In the genomic region with DNA sequence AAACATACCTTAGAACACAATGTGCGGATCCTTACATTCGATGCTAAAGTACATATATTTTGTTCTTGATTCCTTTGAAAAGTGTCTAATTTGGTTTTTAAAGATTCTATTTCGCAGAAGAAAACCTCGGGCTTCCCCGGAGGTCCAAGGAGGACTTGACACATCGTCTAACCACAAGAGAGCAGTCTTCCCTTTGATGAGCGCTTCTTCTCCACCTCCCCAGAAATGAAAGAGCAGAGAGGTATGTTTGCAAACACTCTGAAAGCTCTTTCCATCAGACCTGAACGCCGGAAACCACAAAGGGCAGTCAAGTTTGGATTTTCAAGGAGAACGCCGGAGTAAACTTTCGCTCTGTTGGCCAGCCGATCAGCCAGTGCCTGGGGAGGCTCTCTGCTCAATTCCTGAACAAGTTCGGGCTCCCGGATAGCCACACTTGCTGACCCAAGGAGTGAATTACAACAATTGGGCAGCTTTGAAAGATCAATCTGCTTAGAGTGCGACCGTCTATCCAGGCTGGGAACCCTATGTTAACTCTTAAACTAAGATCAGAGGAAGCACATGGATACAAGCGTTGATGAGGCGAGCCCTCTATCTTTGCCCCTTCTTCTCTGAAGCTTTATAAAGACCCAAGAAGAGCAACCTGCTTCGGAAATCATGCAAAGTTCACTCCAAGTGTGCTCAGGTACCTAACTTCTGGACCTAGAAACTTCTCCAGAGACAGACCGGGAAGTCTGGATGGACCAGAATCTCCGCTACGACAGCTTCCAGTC, we compare ENCODE assay signal across 8 mouse cellular contexts. TPM values are rescaled to one million over a fixed set of nuclear protein-coding genes. Genes with fewer than 3 reads are reported as not detected.
DNase-seq lines count a peak whose midpoint lies in the region; ATAC-seq and TF ChIP-seq lines count a peak whose summit lies in the region.

A gene (plus strand): TSS at position 6 of the 770 bp plus-strand sequence.

- no peak within 1 kb of the TSS; the same call in 1 of the 2 replicates for H3K27ac ChIP-seq in CH12.LX (ENCODE audit: insufficient read depth, low read depth)
- H3K27ac ChIP-seq in hindbrain, embryonic 13.5 days, result 0 out of 2 replicates have a peak within 1 kb of the TSS, but pooled peaks have one; percentile 23
- H3K27ac ChIP-seq in limb, embryonic 13.5 days, result no peak within 1 kb of the TSS

- peak within 1 kb of the TSS; percentile 34 to 56 (median 36) for H3K4me3 ChIP-seq in CH12.LX (replicated peaks in 1 of 3; ENCODE audit: low read depth in 2 of 3, low read length in 2 of 3, poor library complexity in 1 of 3)
- peak within 1 kb of the TSS; percentile 57 for H3K4me3 ChIP-seq in hindbrain, embryonic 13.5 days
- H3K4me3 ChIP-seq in limb, embryonic 13.5 days, result peak within 1 kb of the TSS; percentile 60
- H3K4me3 ChIP-seq in myocyte, result no peak within 1 kb of the TSS

- H3K27me3 ChIP-seq in CH12.LX (replicated peaks) (peaks cover 23% of the 10 kb centered on the region), myocyte (ENCODE audit: control insufficient read depth, insufficient read depth, insufficient read length) (peaks cover 27% of the 10 kb centered on the region)
- peaks cover 15% of the 10 kb centered on the region; the same call in 1 of the 2 replicates for H3K27me3 ChIP-seq in hindbrain, embryonic 13.5 days
- H3K27me3 ChIP-seq in limb, embryonic 13.5 days, result peaks cover 49% of the 10 kb centered on the region

- H3ac ChIP-seq in myocyte (ENCODE audit: control insufficient read depth, insufficient read length), result no peak within 1 kb of the TSS

- H3K4me2 ChIP-seq in CH12.LX (ENCODE audit: insufficient read depth, low read depth, poor library complexity, severe bottlenecking) (peak within 1 kb of the TSS; percentile 99), myocyte (ENCODE audit: low read depth) (peak within 1 kb of the TSS; percentile 53)
- H3K4me2 ChIP-seq in hindbrain, embryonic 13.5 days, result peak within 1 kb of the TSS; percentile 87
- H3K4me2 ChIP-seq in limb, embryonic 13.5 days (replicated peaks), result peak within 1 kb of the TSS; percentile 97

- H3K36me3 ChIP-seq in CH12.LX (replicated peaks in 1 of 2; ENCODE audit: control insufficient read depth in 1 of 2, insufficient read depth in 1 of 2, low read length in 1 of 2) (no peaks in the 10 kb centered on the region), myocyte (ENCODE audit: control insufficient read depth, insufficient read depth) (no peaks in the 10 kb centered on the region)
- H3K36me3 ChIP-seq in hindbrain, embryonic 13.5 days, result no peaks in the 10 kb centered on the region
- no peaks in the 10 kb centered on the region for H3K36me3 ChIP-seq in limb, embryonic 13.5 days

- intact Hi-C loops in gastrocnemius, postnatal 14 days (cut with DNase I; ENCODE audit: low total_unique reads), result no loop called here

- 0 out of 2 replicates have a peak, but pooled peaks have one; percentile 23 for ATAC-seq in hindbrain, embryonic 13.5 days (ENCODE audit: low FRiP score)
- ATAC-seq in limb, embryonic 13.5 days (ENCODE audit: low FRiP score, low read depth), result no peak

- peak; percentile 28 for TF ChIP-seq RAD21 in CH12.LX (IDR thresholded peaks at IDR 0.05; ENCODE audit: low read depth, low read length)

- H3K4me1 ChIP-seq in CH12.LX (ENCODE audit: control insufficient read depth in 1 of 2, insufficient read depth in 2 of 2), result peaks cover 8 to 30% of the 10 kb centered on the region in 2 experiments
- H3K4me1 ChIP-seq in hindbrain, embryonic 13.5 days (replicated peaks), result peaks cover 19% of the 10 kb centered on the region
- H3K4me1 ChIP-seq in limb, embryonic 13.5 days, result peaks cover 20% of the 10 kb centered on the region

- no peak for TF ChIP-seq EP300 in CH12.LX (IDR thresholded peaks at IDR 0.05; ENCODE audit: low read length)

- H3K79me2 ChIP-seq in CH12.LX (replicated peaks; ENCODE audit: control insufficient read depth, extremely low read depth, insufficient read depth, poor library complexity, severe bottlenecking), result no peaks in the 10 kb centered on the region
- no peaks in the 10 kb centered on the region for H3K79me2 ChIP-seq in myocyte (ENCODE audit: control insufficient read depth, insufficient read depth)

- WGBS in hindbrain, embryonic 13.5 days, result 2% methylated on average over 23 of the region's 23 CpGs
- 2% methylated on average over 23 of the region's 23 CpGs for WGBS in limb, embryonic 13.5 days

- TF ChIP-seq POLR2A in CH12.LX (IDR thresholded peaks at IDR 0.05; ENCODE audit: low read depth, low read length), result no peak
- TF ChIP-seq POLR2A in myocyte (IDR thresholded peaks at IDR 0.05; ENCODE audit: insufficient read length, low read depth), result no peak

- H3K9me3 ChIP-seq in CH12.LX (replicated peaks; ENCODE audit: low read length), result no peaks in the 10 kb centered on the region
- no peaks in the 10 kb centered on the region for H3K9me3 ChIP-seq in hindbrain, embryonic 13.5 days
- H3K9me3 ChIP-seq in limb, embryonic 13.5 days, result no peaks in the 10 kb centered on the region

- dilution Hi-C loops in CH12.LX (cut with MboI; ENCODE audit: extremely low pct_ligation_motif_present, extremely low pct_unique_long_range_greater_than_20kb, low sequenced_read_pairs), result no loop called here

- DNase-seq in gastrocnemius, postnatal 10 days, result peak; percentile 10
- no peak for DNase-seq in gastrocnemius, postnatal 14 days
- DNase-seq in CH12.LX (ENCODE audit: extremely low read depth), result no peak
- peak; percentile 52 for DNase-seq in embryo, embryonic 10.5 days (ENCODE audit: low spot score)
- DNase-seq in layer of hippocampus, adult 11-12 months (ENCODE audit: low spot score), result no peak

- peak in 1 of 2 experiments; percentile 45; a peak in 2 of 4 replicates for TF ChIP-seq CTCF in CH12.LX (conservative IDR thresholded peaks at IDR 0.05 in 1 of 2, IDR thresholded peaks at IDR 0.05 in 1 of 2; ENCODE audit: low read depth in 2 of 2, low read length in 2 of 2)

- peak within 1 kb of the TSS; percentile 19; the same call in 1 of the 2 replicates for H3K9ac ChIP-seq in CH12.LX (ENCODE audit: insufficient read depth, low read depth)
- peak within 1 kb of the TSS; percentile 73 for H3K9ac ChIP-seq in hindbrain, embryonic 13.5 days
- peak within 1 kb of the TSS; percentile 58 for H3K9ac ChIP-seq in limb, embryonic 13.5 days

- in situ Hi-C loops in CH12.LX (cut with MboI; ENCODE audit: low pct_ligation_motif_present, low pct_unique_long_range_greater_than_20kb, low sequenced_read_pairs), result no loop called here

TF ChIP-seq in CH12.LX, 34 proteins besides CTCF, POLR2A, EP300 and RAD21:
- TF ChIP-seq KAT2A (IDR thresholded peaks at IDR 0.05; ENCODE audit: insufficient replicate concordance, low read length) (no peak), MAFK (IDR thresholded peaks at IDR 0.05; ENCODE audit: insufficient replicate concordance, low read length) (no peak), TCF12 (IDR thresholded peaks at IDR 0.05; ENCODE audit: low read depth, low read length) (no peak), MAZ (IDR thresholded peaks at IDR 0.05; ENCODE audit: low read depth, low read length) (no peak), BHLHE40 (IDR thresholded peaks at IDR 0.05; ENCODE audit: low read depth, low read length) (no peak), MXI1 (IDR thresholded peaks at IDR 0.05; ENCODE audit: low read depth, low read length) (0 out of 2 replicates have a peak, but pooled peaks have one; percentile 49), MEF2A (IDR thresholded peaks at IDR 0.05; ENCODE audit: borderline replicate concordance, low read depth, low read length) (no peak), MAX (IDR thresholded peaks at IDR 0.05; ENCODE audit: low read length) (peak; percentile 4; the same call in 1 of the 2 replicates), E2F4 (IDR thresholded peaks at IDR 0.05; ENCODE audit: insufficient replicate concordance, low read depth, low read length) (no peak), HCFC1 (IDR thresholded peaks at IDR 0.05; ENCODE audit: low read depth, low read length) (no peak)

TF ChIP-seq in myocyte, 11 proteins besides CTCF, POLR2A, EP300 and RAD21:
- TF ChIP-seq MYOG (IDR thresholded peaks at IDR 0.05; ENCODE audit: control insufficient read depth in 1 of 3, insufficient read depth in 1 of 3, insufficient read length in 2 of 3, low read depth in 2 of 3) (no peak), TCF3 (IDR thresholded peaks at IDR 0.05; ENCODE audit: insufficient read length, low read depth) (no peak), MYOD1 (IDR thresholded peaks at IDR 0.05; ENCODE audit: control insufficient read depth in 1 of 3, insufficient read length in 2 of 3, low read depth in 2 of 3) (no peak), SRF (IDR thresholded peaks at IDR 0.05; ENCODE audit: control insufficient read depth, insufficient read length, low read depth) (no peak), E2F4 (IDR thresholded peaks at IDR 0.05; ENCODE audit: insufficient read depth) (no peak), USF1 (IDR thresholded peaks at IDR 0.05; ENCODE audit: low read depth) (no peak), TCF12 (IDR thresholded peaks at IDR 0.05; ENCODE audit: insufficient read depth, poor library complexity, severe bottlenecking) (no peak), MAX (IDR thresholded peaks at IDR 0.05; ENCODE audit: low read depth) (no peak), REST (IDR thresholded peaks at IDR 0.05; ENCODE audit: insufficient read depth, insufficient read length) (no peak), CEBPB (IDR thresholded peaks at IDR 0.05; ENCODE audit: insufficient read depth, poor library complexity, severe bottlenecking) (no peak), POLR2AphosphoS2 (IDR thresholded peaks at IDR 0.05; ENCODE audit: insufficient read length, low read depth) (no peak)

RNA-seq across cellular contexts. Expression of the gene that starts here (rescaled TPM):
- total RNA-seq in gastrocnemius, postnatal 10 days (2021), result not detected
- total RNA-seq in gastrocnemius, postnatal 14 days (2021), result not detected
- total RNA-seq in CH12.LX (2012; rRNA removed), result 0.13 TPM in 1 of 2 replicates, not detected in the other
- total RNA-seq in CH12.LX (2014; rRNA removed), result not detected in 2 replicates
- polyA plus RNA-seq in CH12.LX (2012; ENCODE audit: insufficient read length, low read depth), result 0.11 TPM in 1 of 2 replicates, not detected in the other
- 0.13 and 0.47 TPM in 2 replicates for polyA plus RNA-seq in hindbrain, embryonic 13.5 days (2015; fragmentation: Nextera tagmentation; extraction: Ambion mirVana)
- polyA plus RNA-seq in limb, embryonic 13.5 days (2015; fragmentation: Nextera tagmentation; extraction: Ambion mirVana), result 0.33 and 0.66 TPM in 2 replicates
- polyA plus RNA-seq in myocyte (2012; fragmentation: generic; extraction: Trizol), result not detected

Comparison
In these comparisons a context has a peak if more than half of its experiments do, and no peak if none do; other contexts are left out.
1. Peak in DNase-seq in gastrocnemius, postnatal 10 days; RNA of the gene not detected or under 1 TPM.
2. Peak in ATAC-seq, H3K4me3 ChIP-seq, H3K27ac ChIP-seq, H3K9ac ChIP-seq and H3K4me2 ChIP-seq in hindbrain, embryonic 13.5 days; RNA of the gene not detected or under 1 TPM.
3. H3K9ac ChIP-seq: peak in every context shown above with its lines; median percentile 73 in hindbrain, embryonic 13.5 days; 58 in limb, embryonic 13.5 days; 19 in CH12.LX.